Mouse (Mus musculus) fibroblast of lung, adult 2 months (primary cell): ENCODE data around the gene Got2.

Experiments used
- DNase-seq: peaks from one replicate; pipeline ENCODE4 v3.0.0-alpha.2; 2011; ENCODE audit warnings: low read depth

The Got2 gene

GRCm38 (mm10) chr8:95821266-95821665 lies 67.1 kb downstream of the Got2 start:
- no peak for DNase-seq

DNA sequence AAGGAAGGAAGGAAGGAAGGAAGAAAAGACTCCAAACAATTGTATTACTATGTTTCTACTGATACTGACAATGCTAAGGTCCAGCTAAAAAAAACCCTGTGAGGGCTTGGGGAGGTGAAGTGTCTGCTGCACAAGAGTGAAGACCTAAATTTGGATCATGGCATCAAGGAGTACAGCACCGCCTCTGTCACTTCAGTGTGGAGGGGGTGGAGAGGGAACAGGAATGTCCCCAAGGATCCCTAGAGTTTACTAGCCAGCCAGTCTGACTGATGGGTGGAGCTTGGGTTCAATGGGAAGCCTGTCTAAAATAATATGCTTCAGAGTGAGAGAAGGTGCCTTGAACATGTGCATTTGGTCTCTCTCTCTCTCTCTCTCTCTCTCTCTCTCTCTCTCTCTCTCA lies 70.1 kb downstream of the Got2 start:
- no peak for DNase-seq

DNA sequence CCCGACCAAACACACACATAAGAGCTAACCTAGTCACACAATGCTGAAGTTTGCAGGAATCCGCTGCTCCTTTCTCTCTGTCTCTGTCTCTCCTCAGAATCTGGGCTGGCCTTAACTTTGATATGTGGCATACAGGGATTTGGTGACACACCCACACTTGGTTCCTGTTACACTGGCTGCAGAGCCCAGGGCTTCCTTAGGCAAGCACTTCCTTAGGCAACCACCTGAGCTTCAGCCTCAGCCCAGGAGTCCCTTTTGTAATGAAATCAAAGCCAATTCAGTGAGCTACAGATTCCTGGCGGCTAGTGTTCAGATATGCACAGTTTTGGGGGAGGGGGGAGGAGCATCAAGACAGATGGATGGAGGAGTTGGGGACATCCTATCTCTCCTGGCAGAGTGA lies 70.8 kb downstream of the Got2 start:
- DNase-seq: no peak

DNA sequence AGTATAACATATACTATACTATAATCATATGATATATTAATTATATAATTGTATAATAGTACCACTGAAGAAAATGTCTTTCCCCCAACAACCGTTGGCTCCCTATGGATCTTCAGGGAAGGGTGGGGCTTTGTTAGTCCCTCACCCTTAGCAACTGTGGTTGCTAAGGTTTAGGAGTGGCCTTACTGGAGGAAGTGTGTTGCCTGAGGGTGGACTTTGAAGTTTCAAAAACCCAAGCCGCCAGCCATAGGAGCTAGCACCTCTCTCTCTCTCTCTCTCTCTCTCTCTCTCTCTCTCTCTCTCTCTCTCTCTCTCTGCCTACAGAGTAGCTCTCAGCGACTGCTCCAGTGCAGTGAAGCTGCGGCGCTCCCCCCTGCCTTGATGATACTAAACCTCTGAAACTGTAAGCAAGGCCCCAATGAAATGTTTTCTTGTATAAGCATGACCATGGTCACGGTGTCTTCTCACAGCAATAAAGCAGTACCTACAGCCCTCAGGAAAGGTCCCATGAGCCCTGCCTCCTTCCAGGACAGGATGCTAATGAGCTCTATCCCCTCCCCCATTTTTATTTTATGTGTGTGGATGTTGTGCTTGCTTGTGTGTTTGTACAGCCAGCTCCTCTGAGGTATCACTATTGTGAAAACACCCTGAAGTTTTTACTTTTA lies 72.2 kb downstream of the Got2 start:
- no peak for DNase-seq
